Mouse (Mus musculus): ENCODE data around the gene H2-T3. TPM values are rescaled to one million over a fixed set of nuclear protein-coding genes. Genes with fewer than 3 reads are reported as not detected.
"Not testable (repeated sequence)": the region's sequence is repeated elsewhere in the genome, so short reads cannot be mapped to it uniquely, and the experiment has no call there.

The H2-T3 gene
- not detected in 2 replicates for polyA plus RNA-seq (2016; fragmentation: Nextera tagmentation; extraction: Ambion mirVana)

DNA sequence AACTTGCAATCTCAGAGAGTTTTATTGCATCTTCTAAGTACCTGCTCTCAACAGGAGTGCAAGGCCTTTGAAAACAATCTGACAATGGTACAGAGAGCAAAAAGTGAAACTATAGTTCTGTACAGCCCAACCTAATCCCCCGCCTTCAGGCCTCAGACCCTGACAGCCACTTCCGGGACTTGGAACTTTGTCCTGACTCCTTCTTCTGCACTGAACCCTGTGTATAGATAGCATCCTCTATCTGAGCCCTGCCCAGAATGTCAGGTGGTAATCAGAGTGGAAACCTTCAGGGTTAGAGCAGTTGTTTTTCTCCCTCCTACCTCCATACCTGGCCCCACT is at the start of gene H2-T3:
TSS of gene H2-T3 (minus strand) at position 119 of the 339 bp plus-strand sequence.
- peaks cover 31% of the 10 kb centered on the region for H3K27me3 ChIP-seq (replicated peaks)
- no peak for ATAC-seq (ENCODE audit: low FRiP score, low read depth)
- no peaks in the 10 kb centered on the region for H3K9me3 ChIP-seq
- H3K4me2 ChIP-seq (replicated peaks): no peak within 1 kb of the TSS
- H3K36me3 ChIP-seq: no peaks in the 10 kb centered on the region
- no peaks in the 10 kb centered on the region for H3K4me1 ChIP-seq
- H3K27ac ChIP-seq: no peak within 1 kb of the TSS
- 74% methylated on average over 2 of the region's 2 CpGs for WGBS
- no peak within 1 kb of the TSS for H3K4me3 ChIP-seq
- H3K9ac ChIP-seq: no peak within 1 kb of the TSS

DNA sequence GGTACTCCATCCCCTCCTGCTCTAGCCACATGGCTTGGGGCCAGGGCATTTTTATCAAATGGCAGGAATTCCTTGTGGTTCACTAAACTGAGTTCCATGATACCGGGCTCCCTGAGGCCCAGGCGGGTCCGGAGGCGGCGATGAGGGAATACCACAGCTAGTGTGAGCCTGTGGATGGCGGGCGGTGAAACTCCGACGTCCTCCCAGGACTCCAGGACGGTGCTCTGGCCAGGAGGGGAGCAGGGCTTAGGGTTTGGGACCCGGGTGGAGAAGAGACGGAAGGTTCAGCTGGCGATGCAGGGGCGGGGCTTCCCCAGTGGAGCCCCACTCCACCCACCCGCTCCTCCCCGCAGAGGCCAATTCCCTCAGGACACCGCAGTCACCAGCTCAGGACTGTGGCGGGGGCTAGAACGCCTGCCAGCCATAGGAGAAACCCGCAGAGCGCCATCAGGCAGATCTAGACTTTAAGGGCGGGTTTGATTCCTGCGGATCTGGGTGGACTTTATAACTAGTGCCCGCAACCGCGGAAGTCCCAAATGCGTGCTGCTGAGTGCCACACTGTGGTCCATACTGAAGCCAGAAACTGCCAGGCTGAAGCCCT is 47.3 kb upstream of the H2-T3 start:
- ATAC-seq (ENCODE audit: low FRiP score, low read depth): no peak
- Histone ChIP-seq H3K4me3 (peak overlapping the region; percentile 24), H3K9me3 (no peaks in the 10 kb centered on the region), H3K36me3 (no peaks in the 10 kb centered on the region), H3K4me1 (peaks cover 5% of the 10 kb centered on the region; the same call in 1 of the 2 replicates), H3K4me2 (replicated peaks) (peak overlapping the region; percentile 61), H3K27me3 (replicated peaks) (peaks cover 39% of the 10 kb centered on the region), H3K27ac (no peak overlapping the region), H3K9ac (peak overlapping the region; percentile 49)
- WGBS: 3% methylated on average over 27 of the region's 27 CpGs

DNA sequence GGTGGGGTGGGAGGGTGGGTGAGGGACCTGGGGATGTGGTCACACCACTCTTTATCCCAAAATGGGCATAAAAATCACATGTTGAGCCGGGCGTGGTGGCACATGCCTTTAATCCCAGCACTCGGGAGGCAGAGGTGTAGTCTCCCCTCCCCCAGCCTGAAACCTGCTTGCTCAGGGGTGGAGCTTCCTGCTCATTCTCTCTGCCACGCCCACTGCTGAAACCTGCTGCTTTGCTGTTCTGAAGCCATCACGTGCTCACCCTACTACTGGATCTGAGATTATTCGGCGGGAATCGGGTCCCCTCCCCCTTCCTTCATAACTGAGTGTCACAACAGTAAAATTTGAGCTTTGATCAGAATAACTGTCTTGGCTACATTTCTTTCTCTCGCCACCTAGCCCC is 45.2 kb upstream of the H2-T3 start:
- not testable (repeated sequence) for H3K27ac ChIP-seq; ATAC-seq (ENCODE audit: low FRiP score, low read depth); H3K36me3 ChIP-seq; H3K9ac ChIP-seq; H3K4me2 ChIP-seq (replicated peaks); H3K9me3 ChIP-seq; H3K4me1 ChIP-seq; H3K4me3 ChIP-seq
- peaks cover 48% of the 10 kb centered on the region for H3K27me3 ChIP-seq (replicated peaks)
- WGBS: 34% methylated on average over 9 of the region's 9 CpGs

DNA sequence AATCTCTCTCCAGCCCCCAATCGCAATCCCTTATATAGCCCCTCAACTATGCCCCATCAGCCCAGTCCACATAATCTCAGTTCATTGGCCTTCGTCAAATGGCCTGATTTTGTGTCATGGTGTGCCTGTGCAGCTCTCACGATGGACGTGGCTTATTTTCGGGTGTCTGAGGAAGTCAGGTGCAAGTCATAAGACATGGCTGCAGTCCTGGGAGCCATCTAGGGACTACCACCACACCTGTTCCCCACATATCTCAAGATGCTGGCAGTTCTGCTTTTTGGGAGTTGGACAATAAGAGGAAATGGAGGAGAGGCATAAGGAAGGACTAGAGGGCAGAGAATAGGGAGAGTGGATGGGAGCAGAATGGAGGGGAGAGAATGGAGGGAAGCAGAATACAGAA is 43.5 kb upstream of the H2-T3 start:
- Histone ChIP-seq H3K9ac (no peak overlapping the region), H3K4me3 (no peak overlapping the region), H3K9me3 (no peaks in the 10 kb centered on the region), H3K27me3 (replicated peaks) (peaks cover 62% of the 10 kb centered on the region), H3K36me3 (no peaks in the 10 kb centered on the region), H3K4me2 (replicated peaks) (no peak overlapping the region), H3K4me1 (peaks cover 5% of the 10 kb centered on the region; the same call in 1 of the 2 replicates), H3K27ac (no peak overlapping the region)
- no peak for ATAC-seq (ENCODE audit: low FRiP score, low read depth)
- WGBS: 87% methylated on average over 5 of the region's 5 CpGs

DNA sequence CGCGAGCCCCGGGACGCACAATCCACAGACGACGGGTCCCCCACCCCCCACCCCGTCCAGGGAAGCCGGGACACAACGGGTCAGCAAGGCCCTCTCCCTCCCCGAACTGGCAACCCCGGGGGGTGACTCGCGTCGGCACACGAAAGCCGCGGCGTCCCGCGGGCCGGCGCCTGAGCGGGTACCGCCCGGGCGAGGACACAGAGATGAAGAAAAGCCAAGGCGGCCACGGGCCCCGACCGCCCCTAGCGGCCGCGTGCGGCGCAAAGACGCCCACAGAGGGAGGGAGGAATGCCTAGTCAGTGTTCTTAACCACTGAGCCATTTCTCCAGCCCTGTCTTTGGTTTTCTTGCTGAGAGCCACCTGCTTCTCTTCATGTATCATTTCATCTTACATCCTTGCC is 41.2 kb upstream of the H2-T3 start:
- Histone ChIP-seq H3K4me1 (no peaks in the 10 kb centered on the region), H3K27ac (no peak overlapping the region), H3K4me2 (replicated peaks) (no peak overlapping the region), H3K9me3 (no peaks in the 10 kb centered on the region), H3K27me3 (replicated peaks) (peaks cover 60% of the 10 kb centered on the region), H3K9ac (no peak overlapping the region), H3K36me3 (no peaks in the 10 kb centered on the region), H3K4me3 (no peak overlapping the region)
- WGBS: 6% methylated on average over 36 of the region's 36 CpGs
- ATAC-seq (ENCODE audit: low FRiP score, low read depth): no peak

DNA sequence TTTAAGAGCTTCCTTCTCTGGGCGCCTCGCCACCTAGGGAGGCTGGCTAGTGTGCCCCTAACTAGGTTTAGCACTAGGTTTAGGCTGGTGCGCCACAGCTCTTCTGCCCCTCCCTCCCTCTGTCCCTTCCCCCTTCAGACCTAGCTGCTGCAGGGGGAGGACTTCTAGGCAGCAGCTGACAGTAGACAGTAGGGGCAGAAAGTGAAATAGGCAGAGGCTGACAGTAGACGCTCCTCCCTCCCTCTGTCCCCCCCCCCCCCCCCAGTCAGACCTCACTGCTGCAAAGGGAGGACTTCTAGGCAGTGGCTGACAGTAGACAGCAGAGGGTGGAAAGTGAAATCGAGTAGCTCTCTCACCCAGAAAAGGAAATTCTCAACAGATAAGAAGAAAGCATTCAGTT is 39.0 kb upstream of the H2-T3 start:
- H3K4me3 ChIP-seq: no peak overlapping the region
- no peak overlapping the region for H3K4me2 ChIP-seq (replicated peaks)
- no peak overlapping the region for H3K9ac ChIP-seq
- no peaks in the 10 kb centered on the region for H3K4me1 ChIP-seq
- no peaks in the 10 kb centered on the region for H3K9me3 ChIP-seq
- no peaks in the 10 kb centered on the region for H3K36me3 ChIP-seq
- H3K27ac ChIP-seq: no peak overlapping the region
- H3K27me3 ChIP-seq (replicated peaks): peaks cover 62% of the 10 kb centered on the region
- ATAC-seq (ENCODE audit: low FRiP score, low read depth): no peak
- WGBS: 19% methylated on average over 5 of the region's 5 CpGs

DNA sequence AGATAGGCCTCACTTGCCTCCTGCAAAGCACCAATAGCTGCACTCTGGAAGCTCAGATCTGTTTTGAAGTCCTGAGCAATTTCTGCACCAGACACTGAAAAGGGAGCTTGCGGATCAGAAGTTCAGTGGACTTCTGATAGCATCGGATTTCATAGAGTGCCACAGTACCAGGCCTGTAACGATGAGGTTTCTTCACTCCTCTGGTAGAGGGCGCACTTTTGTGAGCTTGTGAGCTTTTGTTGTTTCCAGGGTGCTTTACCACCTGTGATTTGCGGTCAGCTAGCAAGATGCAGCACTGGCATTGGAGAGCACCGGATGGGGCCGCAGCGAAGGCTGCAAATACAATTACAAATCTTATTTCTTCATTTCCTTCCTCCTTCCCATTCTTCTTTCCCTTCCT is 36.8 kb upstream of the H2-T3 start:
- H3K4me1 ChIP-seq: no peaks in the 10 kb centered on the region
- no peak overlapping the region for H3K9ac ChIP-seq

DNA sequence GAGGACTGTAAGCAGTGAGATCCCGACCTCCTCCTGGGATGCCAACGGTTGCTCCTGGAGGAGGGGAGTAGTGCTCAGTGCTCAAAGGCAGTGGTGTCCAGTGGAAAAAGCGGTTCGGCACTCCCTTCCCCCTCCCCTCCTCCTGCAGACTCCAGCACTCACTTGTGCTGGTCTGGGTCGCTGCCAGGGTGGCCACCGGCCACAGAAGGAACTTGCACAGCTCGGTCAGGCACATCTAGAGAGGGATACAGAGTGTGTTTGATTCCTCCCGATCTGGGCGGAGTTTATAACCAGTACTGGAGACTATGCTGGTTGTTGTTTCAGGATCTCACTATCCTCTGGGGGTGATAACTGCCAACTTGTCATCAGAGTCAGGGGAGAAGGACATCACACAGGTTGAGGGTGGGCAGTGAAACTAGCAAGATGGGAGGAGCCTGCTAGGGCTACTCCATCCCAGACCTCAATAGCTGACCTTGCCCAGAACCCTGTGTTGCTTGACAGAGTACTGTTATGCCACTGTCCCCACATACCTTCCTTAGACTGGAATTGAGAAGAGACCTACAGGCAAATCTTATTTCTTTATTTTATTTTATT is 35.2 kb upstream of the H2-T3 start:
- no peaks in the 10 kb centered on the region for H3K9me3 ChIP-seq
- H3K36me3 ChIP-seq: no peaks in the 10 kb centered on the region
- no peaks in the 10 kb centered on the region for H3K4me1 ChIP-seq
- no peak for ATAC-seq (ENCODE audit: low FRiP score, low read depth)
- H3K4me2 ChIP-seq (replicated peaks): peak overlapping the region; percentile 9; the same call in 1 of the 2 replicates
- peaks cover 54% of the 10 kb centered on the region for H3K27me3 ChIP-seq (replicated peaks)
- 7% methylated on average over 9 of the region's 9 CpGs for WGBS
- no peak overlapping the region for H3K4me3 ChIP-seq
- H3K27ac ChIP-seq: no peak overlapping the region
- H3K9ac ChIP-seq: no peak overlapping the region

More for the DNA sequence above, 36.8 kb upstream of the H2-T3 start:
- no peaks in the 10 kb centered on the region for H3K36me3 ChIP-seq
- H3K27me3 ChIP-seq (replicated peaks): peaks cover 59% of the 10 kb centered on the region
- H3K27ac ChIP-seq: no peak overlapping the region
- 15% methylated on average over 8 of the region's 8 CpGs for WGBS
- H3K4me3 ChIP-seq: no peak overlapping the region
- H3K4me2 ChIP-seq (replicated peaks): no peak overlapping the region
- no peak for ATAC-seq (ENCODE audit: low FRiP score, low read depth)
- H3K9me3 ChIP-seq: no peaks in the 10 kb centered on the region

DNA sequence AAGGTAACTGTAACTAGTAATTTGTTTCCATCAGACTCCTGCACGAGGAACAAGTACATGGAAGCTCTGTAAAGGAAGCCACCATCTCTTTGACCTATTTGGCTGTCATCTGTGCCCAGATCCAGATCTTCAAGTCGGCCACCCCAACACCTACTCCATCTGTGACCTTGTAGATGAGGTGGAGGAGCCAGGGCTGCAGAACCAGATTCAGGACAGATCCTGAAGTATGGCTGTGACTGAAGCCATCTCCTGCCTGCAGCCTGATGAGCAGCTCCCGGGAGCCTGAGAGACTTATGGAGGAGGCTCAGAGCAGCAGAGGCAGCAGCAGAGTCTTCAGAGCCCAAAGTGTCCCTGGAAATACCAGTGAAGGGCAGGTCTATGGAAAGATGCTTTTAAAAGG is 34.4 kb upstream of the H2-T3 start:
- no peaks in the 10 kb centered on the region for H3K36me3 ChIP-seq
- ATAC-seq (ENCODE audit: low FRiP score, low read depth): no peak
- H3K4me1 ChIP-seq: no peaks in the 10 kb centered on the region
- 50% methylated on average over 3 of the region's 3 CpGs for WGBS
- H3K4me3 ChIP-seq: no peak overlapping the region
- H3K4me2 ChIP-seq (replicated peaks): no peak overlapping the region
- peaks cover 47% of the 10 kb centered on the region for H3K27me3 ChIP-seq (replicated peaks)
- no peak overlapping the region for H3K9ac ChIP-seq
- H3K9me3 ChIP-seq: no peaks in the 10 kb centered on the region
- no peak overlapping the region for H3K27ac ChIP-seq

DNA sequence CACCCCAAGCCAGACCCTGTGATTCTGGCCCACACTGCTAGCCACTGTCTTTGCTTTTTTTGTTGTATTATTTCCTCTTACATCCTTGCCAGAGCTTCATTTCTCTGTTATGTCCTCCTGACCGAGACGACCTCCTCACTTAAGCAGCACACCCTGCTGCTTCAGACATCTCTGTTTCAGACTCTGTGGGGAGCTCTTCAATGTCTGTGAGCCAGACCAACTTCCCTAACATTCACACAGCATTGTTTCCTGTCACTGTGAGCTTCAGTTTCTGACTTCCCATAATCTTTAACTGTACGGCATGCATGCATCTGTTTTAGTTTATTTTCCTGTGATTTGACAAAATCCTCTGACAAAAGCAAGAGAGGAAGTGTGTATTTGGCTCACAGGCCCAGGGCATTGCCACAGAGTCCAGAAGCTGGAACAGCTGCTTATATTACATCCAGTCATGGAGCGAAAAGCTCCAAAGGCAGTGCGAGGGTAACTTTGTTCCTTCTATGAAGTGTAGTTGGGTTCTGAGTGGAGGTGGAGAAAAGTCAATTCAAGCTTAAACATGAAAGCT is 28.6 kb upstream of the H2-T3 start:
- Histone ChIP-seq H3K4me1 (no peaks in the 10 kb centered on the region), H3K4me2 (replicated peaks) (no peak overlapping the region), H3K36me3 (no peaks in the 10 kb centered on the region), H3K4me3 (no peak overlapping the region), H3K9ac (no peak overlapping the region), H3K9me3 (no peaks in the 10 kb centered on the region), H3K27me3 (replicated peaks) (peaks cover 52% of the 10 kb centered on the region), H3K27ac (no peak overlapping the region)
- no peak for ATAC-seq (ENCODE audit: low FRiP score, low read depth)
- 64% methylated on average over 5 of the region's 5 CpGs for WGBS

DNA sequence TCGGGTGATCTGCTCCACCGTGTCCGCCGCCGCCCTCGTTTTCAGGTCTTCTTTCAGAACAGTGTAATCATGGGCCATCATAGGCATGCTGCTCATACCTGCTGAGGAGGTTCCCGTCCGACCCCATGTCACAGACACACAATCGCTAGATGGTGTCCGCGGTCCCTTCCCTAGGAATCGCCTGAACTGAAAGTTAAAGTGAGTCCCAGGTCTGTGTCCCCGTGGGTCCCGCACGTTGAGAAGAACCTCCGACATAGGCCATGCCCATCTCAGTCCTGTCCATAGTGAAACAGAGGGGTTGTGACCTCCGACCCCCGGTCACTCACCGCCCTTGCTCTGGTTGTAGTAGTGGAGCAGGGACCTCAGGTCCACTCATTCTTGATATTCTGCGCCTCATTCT is 25.5 kb upstream of the H2-T3 start:
- 2% methylated on average over 20 of the region's 20 CpGs for WGBS
- Histone ChIP-seq H3K9me3 (no peaks in the 10 kb centered on the region), H3K9ac (no peak overlapping the region), H3K36me3 (no peaks in the 10 kb centered on the region), H3K27ac (no peak overlapping the region), H3K27me3 (replicated peaks) (peaks cover 48% of the 10 kb centered on the region), H3K4me3 (no peak overlapping the region), H3K4me2 (replicated peaks) (0 out of 2 replicates have a peak overlapping the region, but pooled peaks have one; percentile 0), H3K4me1 (no peaks in the 10 kb centered on the region)
- no peak for ATAC-seq (ENCODE audit: low FRiP score, low read depth)

DNA sequence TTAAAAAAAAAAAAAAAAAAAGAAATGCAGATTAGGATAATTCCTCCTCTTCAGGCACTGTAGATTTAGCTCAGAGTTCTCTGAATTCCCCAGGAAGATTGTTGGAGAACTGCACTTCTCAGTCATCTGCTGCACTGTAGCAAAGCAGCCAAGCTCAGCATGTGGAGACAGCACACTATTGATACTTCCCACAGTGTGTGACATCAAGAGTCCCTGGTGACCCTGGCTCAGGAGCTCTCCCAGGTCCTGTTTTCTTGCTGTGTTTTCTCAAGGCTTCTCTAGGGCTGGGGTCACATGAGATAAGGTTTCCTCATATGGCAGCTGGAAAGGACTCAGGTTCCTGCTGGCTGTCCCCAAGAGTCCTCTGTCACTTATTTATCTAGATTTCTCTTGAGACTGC is 16.8 kb upstream of the H2-T3 start:
- Histone ChIP-seq H3K4me2 (replicated peaks) (no peak overlapping the region), H3K4me1 (0 out of 2 replicates have a peak, but pooled peaks cover 10% of the 10 kb centered on the region), H3K9me3 (no peaks in the 10 kb centered on the region), H3K36me3 (no peaks in the 10 kb centered on the region), H3K9ac (no peak overlapping the region), H3K27me3 (replicated peaks) (peaks cover 41% of the 10 kb centered on the region), H3K27ac (no peak overlapping the region), H3K4me3 (no peak overlapping the region)
- ATAC-seq (ENCODE audit: low FRiP score, low read depth): no peak

DNA sequence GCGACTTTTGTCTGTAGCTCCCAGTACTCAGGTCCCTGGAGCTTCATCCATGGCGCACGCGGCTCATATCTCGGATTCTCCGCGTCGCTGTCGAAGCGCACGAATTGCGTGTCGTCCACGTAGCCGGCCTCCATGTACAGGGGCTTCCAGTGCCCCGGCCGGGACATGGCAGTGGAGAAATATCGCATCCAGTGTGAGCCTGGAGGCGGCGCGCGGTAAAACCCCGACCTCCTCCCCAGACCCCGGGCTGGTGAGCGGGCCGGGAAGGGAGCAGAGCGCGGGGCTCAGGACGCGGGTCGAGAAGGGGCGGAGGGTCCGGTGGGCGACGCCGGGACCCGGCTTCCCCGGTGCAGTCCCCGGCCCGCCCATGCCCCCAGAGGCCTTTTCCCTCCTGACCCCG is 15.8 kb upstream of the H2-T3 start:
- Histone ChIP-seq H3K36me3 (no peaks in the 10 kb centered on the region), H3K4me3 (peak overlapping the region; percentile 22), H3K9ac (peak overlapping the region; percentile 33; the same call in 1 of the 2 replicates), H3K27ac (no peak overlapping the region), H3K27me3 (replicated peaks) (peaks cover 47% of the 10 kb centered on the region), H3K4me2 (replicated peaks) (peak overlapping the region; percentile 56), H3K9me3 (no peaks in the 10 kb centered on the region), H3K4me1 (0 out of 2 replicates have a peak, but pooled peaks cover 10% of the 10 kb centered on the region)
- no peak for ATAC-seq (ENCODE audit: low FRiP score, low read depth)
- WGBS: under 1% methylated on average over 41 of the region's 41 CpGs

Data from neural tube, embryonic 12.5 days (tissue).